Mouse (Mus musculus): ENCODE results near the gene 4933402N22Rik. TPM values are rescaled to one million over a fixed set of nuclear protein-coding genes. Genes with fewer than 3 reads are reported as not detected.
"Not testable (repeated sequence)": the region's sequence is repeated elsewhere in the genome, so short reads cannot be mapped to it uniquely, and the experiment has no call there.

The 4933402N22Rik gene
- polyA plus RNA-seq (2012; fragmentation: generic; extraction: Trizol) = not detected
- long read RNA-seq, experiment 1 = 0 reads
- long read RNA-seq, experiment 2 = 0 reads

- not testable (repeated sequence) for H3K79me3 ChIP-seq (ENCODE audit: low read depth); H3K27me3 ChIP-seq (ENCODE audit: control insufficient read depth, insufficient read depth, insufficient read length); H3ac ChIP-seq (ENCODE audit: control insufficient read depth, insufficient read length, low read depth); H3K79me2 ChIP-seq (ENCODE audit: control insufficient read depth, insufficient read depth); H3K4me3 ChIP-seq (ENCODE audit: insufficient read depth, poor library complexity, severe bottlenecking); H3K36me3 ChIP-seq (ENCODE audit: control insufficient read depth, insufficient read depth)
Observed at GRCm38 (mm10) chr5:11917743-11918142, at the start of gene 4933402N22Rik. TSS of gene 4933402N22Rik (plus strand) at chr5:11918043.

GRCm38 (mm10) chr5:11923790-11924189 lies 5.9 kb downstream of the 4933402N22Rik start:
- H3K27me3 ChIP-seq (ENCODE audit: control insufficient read depth, insufficient read depth, insufficient read length); H3K79me3 ChIP-seq (ENCODE audit: low read depth); H3K36me3 ChIP-seq (ENCODE audit: control insufficient read depth, insufficient read depth); H3ac ChIP-seq (ENCODE audit: control insufficient read depth, insufficient read length, low read depth); H3K4me3 ChIP-seq (ENCODE audit: insufficient read depth, poor library complexity, severe bottlenecking); H3K79me2 ChIP-seq (ENCODE audit: control insufficient read depth, insufficient read depth): not testable (repeated sequence)

Other genes starting within 250 kb of the 4933402N22Rik start
- not detected for gene Gm8922, start 236.1 kb upstream of the 4933402N22Rik start, polyA plus RNA-seq (2012; fragmentation: generic; extraction: Trizol)
- gene Gm8926, start 147.5 kb upstream of the 4933402N22Rik start, polyA plus RNA-seq (2012; fragmentation: generic; extraction: Trizol) = not detected
- gene Gm6465, start 72.5 kb upstream of the 4933402N22Rik start, polyA plus RNA-seq (2012; fragmentation: generic; extraction: Trizol) = not detected

All from C2C12 (cell line).